Comparison of ENCODE assay signal across 8 mouse cellular contexts in the genomic region with DNA sequence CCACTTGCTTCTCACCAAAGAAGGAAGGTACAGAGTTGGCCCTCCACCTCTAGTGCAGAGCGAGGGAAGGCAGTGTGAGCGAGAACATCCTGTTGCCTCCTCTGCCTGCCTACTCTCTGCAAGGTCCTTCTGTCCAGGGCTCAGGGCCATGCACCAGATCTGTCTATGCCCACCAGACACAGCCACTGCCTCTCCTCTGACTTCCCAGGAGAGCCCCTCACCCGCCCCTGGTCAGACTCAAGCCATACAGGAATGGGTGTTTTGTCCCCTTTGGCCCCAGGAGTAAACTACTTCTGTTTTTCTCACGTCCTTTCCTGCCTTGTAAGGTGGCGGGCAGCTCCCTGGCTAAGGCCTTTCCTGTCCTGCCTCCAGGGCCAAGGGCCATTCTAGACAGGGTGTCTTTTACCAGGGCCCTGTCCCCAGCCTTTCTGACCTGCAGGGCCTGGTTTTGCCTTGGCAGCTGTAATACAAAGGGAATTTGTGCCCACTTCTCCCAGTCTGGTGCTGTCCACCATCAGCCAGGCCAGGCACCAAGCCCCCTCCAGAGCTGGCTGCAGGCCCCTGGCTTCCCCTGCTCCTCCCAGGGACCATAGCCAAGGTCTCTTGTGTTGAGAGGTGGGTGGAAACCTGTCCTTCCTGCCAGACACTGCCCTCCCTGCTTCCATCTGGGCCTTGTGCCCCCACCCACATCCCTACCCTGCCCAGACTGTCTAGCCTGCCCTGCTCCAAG. TPM values are rescaled to one million over a fixed set of nuclear protein-coding genes. Genes with fewer than 3 reads are reported as not detected.
DNase-seq lines count a peak whose midpoint lies in the region; ATAC-seq and TF ChIP-seq lines count a peak whose summit lies in the region.

No protein-coding gene starts in this region.

- H3K9ac ChIP-seq in heart, embryonic 11.5 days (ENCODE audit: low read depth, low read length) = no peak overlapping the region

- no peak for TF ChIP-seq CTCF in thymus, adult 2 months (IDR thresholded peaks at IDR 0.05; ENCODE audit: borderline replicate concordance, control insufficient read depth, extremely low read depth, insufficient read depth, low read length, poor library complexity)
- no peak for TF ChIP-seq CTCF in small intestine, adult 2 months (IDR thresholded peaks at IDR 0.05; ENCODE audit: extremely low read depth, insufficient read length, insufficient replicate concordance, low read depth, low read length)

- H3K27ac ChIP-seq in heart, embryonic 11.5 days (ENCODE audit: low read depth, low read length) = no peak overlapping the region
- H3K27ac ChIP-seq in thymus, adult 2 months (ENCODE audit: control insufficient read depth, insufficient read depth, low read length) = peak overlapping the region; percentile 94
- 0 out of 2 replicates have a peak overlapping the region, but pooled peaks have one; percentile 9 for H3K27ac ChIP-seq in small intestine, adult 2 months (ENCODE audit: insufficient read depth, low read depth, low read length)

- no peak overlapping the region; the same call in 1 of the 2 replicates for H3K4me2 ChIP-seq in heart, embryonic 11.5 days

- H3K9me3 ChIP-seq in heart, embryonic 11.5 days (replicated peaks; ENCODE audit: control insufficient read depth, low read length) = no peaks in the 10 kb centered on the region

- WGBS in heart, embryonic 11.5 days (ENCODE audit: insufficient replicate concordance) = 54% methylated on average over 5 of the region's 5 CpGs
- WGBS in thymus, adult 2 months = 51% methylated on average over 5 of the region's 5 CpGs
- 71% methylated on average over 5 of the region's 5 CpGs for WGBS in small intestine, adult 2 months

- no peak for ATAC-seq in heart, embryonic 11.5 days (replicated peaks; ENCODE audit: insufficient number of reproducible peaks, low FRiP score, low TSS enrichment)

- DNase-seq in heart, adult 18-20 months = peak; percentile 78 to 88
- DNase-seq in thymus, adult 2 months = peak; percentile 58
- no peak for DNase-seq in thymus, postnatal 0 days (ENCODE audit: low spot score)
- DNase-seq in gastrocnemius, postnatal 25 days = peak; percentile 61
- peak; percentile 44 for DNase-seq in kidney, postnatal 10 days
- DNase-seq in spleen, postnatal 10 days (ENCODE audit: low spot score in 2 of 2) = no peak

- no peak overlapping the region for H3K4me3 ChIP-seq in heart, embryonic 11.5 days (ENCODE audit: low read depth, low read length)
- no peak overlapping the region for H3K4me3 ChIP-seq in thymus, adult 2 months (ENCODE audit: control insufficient read depth, insufficient read depth, low read length)
- no peak overlapping the region for H3K4me3 ChIP-seq in small intestine, adult 2 months (ENCODE audit: low read depth, low read length)

- H3K36me3 ChIP-seq in heart, embryonic 11.5 days (ENCODE audit: control insufficient read depth, insufficient read depth, low read length) = peaks cover 19% of the 10 kb centered on the region
- no peaks in the 10 kb centered on the region; the same call in 1 of the 2 replicates for H3K36me3 ChIP-seq in thymus, adult 2 months (ENCODE audit: control insufficient read depth, insufficient read depth, low read length)
- peaks cover 15% of the 10 kb centered on the region for H3K36me3 ChIP-seq in small intestine, adult 2 months (ENCODE audit: control insufficient read depth, insufficient read depth, low read length)

- H3K27me3 ChIP-seq in heart, embryonic 11.5 days (ENCODE audit: control insufficient read depth, insufficient read depth, low read length) = no peaks in the 10 kb centered on the region
- no peaks in the 10 kb centered on the region for H3K27me3 ChIP-seq in thymus, adult 2 months (ENCODE audit: control insufficient read depth, insufficient read depth, low read length)
- no peaks in the 10 kb centered on the region for H3K27me3 ChIP-seq in small intestine, adult 2 months (ENCODE audit: control insufficient read depth, insufficient read depth, low read length)

- no peak for TF ChIP-seq POLR2A in thymus, adult 2 months (IDR thresholded peaks at IDR 0.05; ENCODE audit: control insufficient read depth, extremely low read depth, insufficient read depth, low read length, poor library complexity)
- no peak for TF ChIP-seq POLR2A in small intestine, adult 2 months (IDR thresholded peaks at IDR 0.05; ENCODE audit: low read depth, low read length)

- H3K4me1 ChIP-seq in heart, embryonic 11.5 days (ENCODE audit: control insufficient read depth, insufficient read depth, low read length) = peaks cover 28% of the 10 kb centered on the region
- peaks cover 57% of the 10 kb centered on the region for H3K4me1 ChIP-seq in thymus, adult 2 months (replicated peaks; ENCODE audit: control insufficient read depth, insufficient read depth, low read length)
- peaks cover 34% of the 10 kb centered on the region for H3K4me1 ChIP-seq in small intestine, adult 2 months (ENCODE audit: control insufficient read depth, insufficient read depth, insufficient read length, low read length)

RNA-seq across cellular contexts. Expression of gene Bcl9l, which starts 28.4 kb away (rescaled TPM):
- 10 to 100 TPM; 36.2 to 41.7 TPM for total RNA-seq in heart, adult 18-20 months (2021)
- polyA plus RNA-seq in heart, embryonic 11.5 days (2014; fragmentation: Nextera tagmentation; extraction: Ambion mirVana) = 8.7 and 9.3 TPM in 2 replicates
- polyA plus RNA-seq in thymus, adult 2 months (2012; rRNA removed) = 38.7 and 50.4 TPM in 2 replicates
- 3.2 and 4.4 TPM in 2 replicates for polyA plus RNA-seq in thymus, postnatal 0 days (2015; fragmentation: Nextera tagmentation; extraction: Ambion mirVana)
- 10 to 100 TPM; 33.6 to 40.7 TPM for total RNA-seq in gastrocnemius, postnatal 25 days (2021)
- polyA plus RNA-seq in small intestine, adult 2 months (2012; rRNA removed) = 21.8 and 28.1 TPM in 2 replicates

RNA-seq across cellular contexts. Expression of gene Cxcr5, which starts 50.6 kb away (rescaled TPM):
- 1 to 10 TPM in 1 of 2 experiments, under 1 TPM in 1; 0.37 to 2.8 TPM for total RNA-seq in heart, adult 18-20 months (2021)
- 0.06 TPM in 1 of 2 replicates, not detected in the other for polyA plus RNA-seq in heart, embryonic 11.5 days (2014; fragmentation: Nextera tagmentation; extraction: Ambion mirVana)
- polyA plus RNA-seq in thymus, adult 2 months (2012; rRNA removed) = 7.7 and 9.9 TPM in 2 replicates
- polyA plus RNA-seq in thymus, postnatal 0 days (2015; fragmentation: Nextera tagmentation; extraction: Ambion mirVana) = 1.4 and 1.5 TPM in 2 replicates
- total RNA-seq in gastrocnemius, postnatal 25 days (2021) = not detected
- 2.0 and 5.7 TPM in 2 replicates for polyA plus RNA-seq in small intestine, adult 2 months (2012; rRNA removed)

RNA-seq across cellular contexts. Expression of gene Upk2, which starts 56.3 kb away (rescaled TPM):
- not detected for total RNA-seq in heart, adult 18-20 months (2021)
- polyA plus RNA-seq in heart, embryonic 11.5 days (2014; fragmentation: Nextera tagmentation; extraction: Ambion mirVana) = 0.14 TPM in 1 of 2 replicates, not detected in the other
- 1.4 and 1.6 TPM in 2 replicates for polyA plus RNA-seq in thymus, adult 2 months (2012; rRNA removed)
- polyA plus RNA-seq in thymus, postnatal 0 days (2015; fragmentation: Nextera tagmentation; extraction: Ambion mirVana) = 0.69 and 1.5 TPM in 2 replicates
- under 1 TPM; 0.32 to 0.43 TPM for total RNA-seq in gastrocnemius, postnatal 25 days (2021)
- polyA plus RNA-seq in small intestine, adult 2 months (2012; rRNA removed) = 1.4 TPM in 2 replicates

Comparison
In these comparisons a context has a peak if more than half of its experiments do, and no peak if none do; other contexts are left out.
1. DNase-seq: peak in heart, adult 18-20 months (2 of 2), thymus, adult 2 months (single experiment), gastrocnemius, postnatal 25 days (single experiment) and kidney, postnatal 10 days (single experiment); none in thymus, postnatal 0 days (single experiment) and spleen, postnatal 10 days (0 of 2).